Mouse (Mus musculus) midbrain, embryonic 11.5 days (tissue): ENCODE data around the gene Gsap. TPM values are rescaled to one million over a fixed set of nuclear protein-coding genes. Genes with fewer than 3 reads are reported as not detected.
A peak's percentile ranks its signal among the peaks of the same experiment; 100 is the strongest.
"Not testable (repeated sequence)": the region's sequence is repeated elsewhere in the genome, so short reads cannot be mapped to it uniquely, and the experiment has no call there.

Source experiments
- ATAC-seq: fragments of 200-750 bp; cut with Nextera tagmentation; 2 replicates; pipeline ENCODE4 v1.8.0; 2017; ENCODE audit warnings: moderate TSS enrichment, moderate library complexity; ENCODE audit not compliant: low FRiP score
- DNase-seq: peaks from one replicate; pipeline ENCODE4 v3.0.0; 2015; ENCODE audit warnings: low spot score; ENCODE audit errors: missing footprints
- H3K27ac ChIP-seq: fragments of 300-500 bp; sonication (generic); 2 replicates; pipeline ENCODE4 v1.5.1; 2014; ENCODE audit warnings: low read depth, low read length
- H3K27me3 ChIP-seq: fragments of 300-500 bp; sonication (generic); 2 replicates; pipeline ENCODE4 v1.6.1; 2014; ENCODE audit warnings: mild to moderate bottlenecking, low read length, moderate library complexity, mixed read lengths; ENCODE audit not compliant: control insufficient read depth, insufficient read depth
- H3K36me3 ChIP-seq: fragments of 300-500 bp; sonication (generic); 2 replicates; pipeline ENCODE4 v1.6.1; 2014; ENCODE audit warnings: mild to moderate bottlenecking, low read length, moderate library complexity, mixed read lengths; ENCODE audit not compliant: control insufficient read depth, insufficient read depth
- H3K4me1 ChIP-seq: fragments of 300-500 bp; sonication (generic); 2 replicates; pipeline ENCODE4 v1.6.1; 2014; ENCODE audit warnings: low read length; ENCODE audit not compliant: control insufficient read depth, insufficient read depth
- H3K4me2 ChIP-seq: fragments of 300-500 bp; sonication (generic); 2 replicates; pipeline ENCODE4 v1.6.1; 2014; ENCODE audit warnings: mild to moderate bottlenecking, moderate library complexity
- H3K4me3 ChIP-seq: fragments of 300-500 bp; sonication (generic); 2 replicates; pipeline ENCODE4 v1.5.1; 2014; ENCODE audit warnings: low read depth, low read length
- H3K9ac ChIP-seq: fragments of 300-500 bp; sonication (generic); 2 replicates; pipeline ENCODE4 v1.6.1; 2014; ENCODE audit warnings: low read length
- H3K9me3 ChIP-seq: fragments of 300-500 bp; sonication (generic); 2 replicates; pipeline ENCODE4 v1.6.1; 2016; ENCODE audit warnings: low read length; ENCODE audit not compliant: control insufficient read depth
- WGBS: fragments of 180-500 bp; shearing (Covaris S2); extraction: QIAGEN DNeasy Blood & Tissue Kit; methylation state at CpG from one replicate; pipeline ENCODE4 v1.1.7; 2014; 5-methylcytosine and 5-hydroxymethylcytosine counted together
- polyA plus RNA-seq: library from polyadenylated mRNA; unstranded; fragments of >200 nt; fragmentation: Nextera tagmentation; extraction: Ambion mirVana; gene quantifications from 2 replicates; pipeline ENCODE4 v1.2.1, GENCODE M21; 2014

Gsap gene
- polyA plus RNA-seq, 1 experiment from 2014 or later = 2.4 TPM

GRCm38 (mm10) chr5:21171336-21171735, 14.7 kb upstream of the Gsap start:
- Histone ChIP-seq H3K9ac (no peak overlapping the region), H3K4me1 (peaks cover 6% of the 10 kb centered on the region; the same call in 1 of the 2 replicates), H3K4me2 (no peak overlapping the region), H3K27ac (no peak overlapping the region), H3K4me3 (no peak overlapping the region), H3K27me3 (no peaks in the 10 kb centered on the region), H3K9me3 (no peaks in the 10 kb centered on the region), H3K36me3 (no peaks in the 10 kb centered on the region)
- ATAC-seq = no peak
- 61% methylated on average over 6 of the region's 6 CpGs for WGBS
- no peak for DNase-seq

GRCm38 (mm10) chr5:21172316-21172715, 13.7 kb upstream of the Gsap start:
- no peak for ATAC-seq
- H3K36me3 ChIP-seq = no peaks in the 10 kb centered on the region
- WGBS = 79% methylated on average over 3 of the region's 3 CpGs

GRCm38 (mm10) chr5:21175132-21176112, 10.6 kb upstream of the Gsap start:
- Histone ChIP-seq H3K9me3 (no peaks in the 10 kb centered on the region), H3K27ac (no peak overlapping the region), H3K36me3 (no peaks in the 10 kb centered on the region), H3K27me3 (no peaks in the 10 kb centered on the region), H3K9ac (no peak overlapping the region), H3K4me2 (no peak overlapping the region), H3K4me3 (no peak overlapping the region), H3K4me1 (peaks cover 6% of the 10 kb centered on the region; the same call in 1 of the 2 replicates)
- ATAC-seq (peak; percentile 61; the same call in 1 of the 2 replicates), DNase-seq (peak; percentile 83)
- 25% methylated on average over 9 of the region's 9 CpGs for whole genome bisulfite sequencing

More at GRCm38 (mm10) chr5:21172316-21172715, 13.7 kb upstream of the Gsap start:
- H3K4me3 ChIP-seq = no peak overlapping the region
- no peak for DNase-seq
- H3K4me1 ChIP-seq = peaks cover 6% of the 10 kb centered on the region; the same call in 1 of the 2 replicates
- H3K9ac ChIP-seq = no peak overlapping the region
- no peak overlapping the region for H3K4me2 ChIP-seq
- H3K27me3 ChIP-seq = no peaks in the 10 kb centered on the region
- no peak overlapping the region for H3K27ac ChIP-seq
- H3K9me3 ChIP-seq = no peaks in the 10 kb centered on the region

- no peak overlapping the region for H3K4me3 ChIP-seq
- H3K27ac ChIP-seq = no peak overlapping the region
- H3K4me2 ChIP-seq = no peak overlapping the region
- DNase-seq (no peak), ATAC-seq (no peak)
- H3K36me3 ChIP-seq = no peaks in the 10 kb centered on the region
- H3K9ac ChIP-seq = no peak overlapping the region
- H3K27me3 ChIP-seq = no peaks in the 10 kb centered on the region
- no peaks in the 10 kb centered on the region for H3K9me3 ChIP-seq
- peaks cover 6% of the 10 kb centered on the region; the same call in 1 of the 2 replicates for H3K4me1 ChIP-seq
These were observed 6.6 kb upstream of the Gsap start for GRCm38 (mm10) chr5:21179496-21179895.

GRCm38 (mm10) chr5:21183046-21183445, 3.0 kb upstream of the Gsap start:
- ATAC-seq, H3K4me2 ChIP-seq, H3K27me3 ChIP-seq, H3K27ac ChIP-seq, H3K9ac ChIP-seq, H3K4me1 ChIP-seq, H3K9me3 ChIP-seq, DNase-seq, H3K4me3 ChIP-seq, H3K36me3 ChIP-seq: not testable (repeated sequence)
- 62% methylated on average over 2 of the region's 2 CpGs for WGBS

GRCm38 (mm10) chr5:21186821-21187220, 766 bp downstream of the Gsap start:
- H3K4me1 ChIP-seq = peaks cover 3% of the 10 kb centered on the region; the same call in 1 of the 2 replicates
- DNase-seq = no peak
- 7% methylated on average over 4 of the region's 4 CpGs for WGBS
- H3K9me3 ChIP-seq = no peaks in the 10 kb centered on the region
- ATAC-seq = 0 out of 2 replicates have a peak, but pooled peaks have one; percentile 40
- H3K9ac ChIP-seq = peak overlapping the region; percentile 83
- H3K4me2 ChIP-seq = peak overlapping the region; percentile 74; the same call in 1 of the 2 replicates
- no peaks in the 10 kb centered on the region for H3K36me3 ChIP-seq
- no peak overlapping the region for H3K27ac ChIP-seq
- H3K27me3 ChIP-seq = no peaks in the 10 kb centered on the region
- H3K4me3 ChIP-seq = no peak overlapping the region; the same call in 1 of the 2 replicates

- no peaks in the 10 kb centered on the region for H3K36me3 ChIP-seq
- ATAC-seq = no peak
- H3K27ac ChIP-seq = no peak overlapping the region
- no peak for DNase-seq
- peaks cover 8% of the 10 kb centered on the region; the same call in 1 of the 2 replicates for H3K9me3 ChIP-seq
- H3K4me2 ChIP-seq = no peak overlapping the region
- no peak overlapping the region for H3K9ac ChIP-seq
- 49% methylated on average over 3 of the region's 3 CpGs for WGBS
- no peak overlapping the region for H3K4me3 ChIP-seq
- H3K27me3 ChIP-seq = no peaks in the 10 kb centered on the region
- H3K4me1 ChIP-seq = peaks cover 3% of the 10 kb centered on the region; the same call in 1 of the 2 replicates
These were observed 2.4 kb downstream of the Gsap start for GRCm38 (mm10) chr5:21188435-21188834.

GRCm38 (mm10) chr5:21189036-21189435, 3.0 kb downstream of the Gsap start:
- Histone ChIP-seq H3K36me3 (no peaks in the 10 kb centered on the region), H3K27me3 (no peaks in the 10 kb centered on the region), H3K9me3 (peaks cover 10% of the 10 kb centered on the region; the same call in 1 of the 2 replicates), H3K27ac (no peak overlapping the region), H3K4me2 (no peak overlapping the region), H3K4me3 (no peak overlapping the region), H3K9ac (no peak overlapping the region), H3K4me1 (peaks cover 3% of the 10 kb centered on the region; the same call in 1 of the 2 replicates)
- ATAC-seq = no peak
- WGBS = 97% methylated on average over 1 of the region's 1 CpGs
- DNase-seq = no peak

GRCm38 (mm10) chr5:21189460-21189859, 3.4 kb downstream of the Gsap start:
- no peak overlapping the region for H3K4me2 ChIP-seq
- ATAC-seq (no peak), DNase-seq (no peak)
- H3K27me3 ChIP-seq = no peaks in the 10 kb centered on the region
- no peaks in the 10 kb centered on the region for H3K36me3 ChIP-seq
- H3K4me3 ChIP-seq = no peak overlapping the region
- H3K9me3 ChIP-seq = peaks cover 10% of the 10 kb centered on the region; the same call in 1 of the 2 replicates
- no peak overlapping the region for H3K27ac ChIP-seq
- 76% methylated on average over 3 of the region's 3 CpGs for WGBS
- H3K9ac ChIP-seq = no peak overlapping the region
- peaks cover 3% of the 10 kb centered on the region; the same call in 1 of the 2 replicates for H3K4me1 ChIP-seq
